Mouse (Mus musculus) splenic B cell, adult 2 months (primary cell): ENCODE results near the gene Pitpna.
A peak's percentile ranks its signal among the peaks of the same experiment; 100 is the strongest.
"Not testable (repeated sequence)": the region's sequence is repeated elsewhere in the genome, so short reads cannot be mapped to it uniquely, and the experiment has no call there.

Source experiments
- DNase-seq: peaks from one replicate; pipeline ENCODE4 v3.0.0-alpha.2; 2011; ENCODE audit warnings: low read depth, low spot score
- H3K27me3 ChIP-seq: 2 replicates; pipeline ENCODE4 v1.6.1; 2012; ENCODE audit warnings: mild to moderate bottlenecking, low read length, moderate library complexity, mixed read lengths; ENCODE audit not compliant: control insufficient read depth, poor library complexity, insufficient read depth, severe bottlenecking
- H3K36me3 ChIP-seq: 2 replicates; pipeline ENCODE4 v1.6.1; 2012; ENCODE audit warnings: mild to moderate bottlenecking, low read length, moderate library complexity, mixed read lengths; ENCODE audit not compliant: control insufficient read depth, poor library complexity, insufficient read depth, severe bottlenecking

Gene Pitpna

GRCm38 (mm10) chr11:75594431-75594830 is 6.5 kb downstream of the Pitpna start:
- peak; percentile 77 for DNase-seq
- peaks cover 11% of the 10 kb centered on the region for H3K36me3 ChIP-seq

GRCm38 (mm10) chr11:75595404-75595803 is 7.5 kb downstream of the Pitpna start:
- Histone ChIP-seq H3K36me3 (peaks cover 11% of the 10 kb centered on the region), H3K27me3 (no peaks in the 10 kb centered on the region)
- no peak for DNase-seq

More at GRCm38 (mm10) chr11:75594431-75594830, 6.5 kb downstream of the Pitpna start:
- H3K27me3 ChIP-seq: no peaks in the 10 kb centered on the region

- Histone ChIP-seq H3K36me3 (peaks cover 13% of the 10 kb centered on the region), H3K27me3 (no peaks in the 10 kb centered on the region)
- no peak for DNase-seq
Observed at GRCm38 (mm10) chr11:75595816-75596215, 7.9 kb downstream of the Pitpna start.

GRCm38 (mm10) chr11:75596726-75597255 is 8.9 kb downstream of the Pitpna start:
- DNase-seq: no peak
- Histone ChIP-seq H3K36me3 (peaks cover 18% of the 10 kb centered on the region), H3K27me3 (no peaks in the 10 kb centered on the region)

- H3K36me3 ChIP-seq: peaks cover 21% of the 10 kb centered on the region
- H3K27me3 ChIP-seq: no peaks in the 10 kb centered on the region
- no peak for DNase-seq
Observed at GRCm38 (mm10) chr11:75598004-75598403, 10.1 kb downstream of the Pitpna start.

- H3K36me3 ChIP-seq: peaks cover 21% of the 10 kb centered on the region
- DNase-seq, H3K27me3 ChIP-seq: not testable (repeated sequence)
Observed at GRCm38 (mm10) chr11:75599802-75600201, 11.9 kb downstream of the Pitpna start.

- DNase-seq: no peak
- Histone ChIP-seq H3K27me3 (no peaks in the 10 kb centered on the region), H3K36me3 (peaks cover 16% of the 10 kb centered on the region)
Observed at GRCm38 (mm10) chr11:75604826-75605225, 16.9 kb downstream of the Pitpna start.

- H3K36me3 ChIP-seq: peaks cover 16% of the 10 kb centered on the region
- DNase-seq: no peak
- H3K27me3 ChIP-seq: no peaks in the 10 kb centered on the region
Observed at GRCm38 (mm10) chr11:75605318-75605717, 17.4 kb downstream of the Pitpna start.

- DNase-seq: no peak
- H3K36me3 ChIP-seq: peaks cover 7% of the 10 kb centered on the region
- H3K27me3 ChIP-seq: no peaks in the 10 kb centered on the region
Observed at GRCm38 (mm10) chr11:75608776-75609175, 20.9 kb downstream of the Pitpna start.

- no peaks in the 10 kb centered on the region for H3K27me3 ChIP-seq
- DNase-seq: no peak
- peaks cover 8% of the 10 kb centered on the region for H3K36me3 ChIP-seq
Observed at GRCm38 (mm10) chr11:75610021-75610420, 22.1 kb downstream of the Pitpna start.

- Histone ChIP-seq H3K36me3 (peaks cover 21% of the 10 kb centered on the region), H3K27me3 (no peaks in the 10 kb centered on the region)
- DNase-seq: no peak
Observed at GRCm38 (mm10) chr11:75614769-75615168, 26.9 kb downstream of the Pitpna start.

- H3K36me3 ChIP-seq: peaks cover 21% of the 10 kb centered on the region
- H3K27me3 ChIP-seq: no peaks in the 10 kb centered on the region
- no peak for DNase-seq
Observed at GRCm38 (mm10) chr11:75615556-75615955, 27.7 kb downstream of the Pitpna start.

- Histone ChIP-seq H3K36me3 (peaks cover 15% of the 10 kb centered on the region), H3K27me3 (no peaks in the 10 kb centered on the region)
- DNase-seq: peak; percentile 62
Observed at GRCm38 (mm10) chr11:75619133-75619532, 31.2 kb downstream of the Pitpna start.

GRCm38 (mm10) chr11:75620136-75620780 is 32.4 kb downstream of the Pitpna start:
- Histone ChIP-seq H3K27me3 (no peaks in the 10 kb centered on the region), H3K36me3 (peaks cover 11% of the 10 kb centered on the region)
- no peak for DNase-seq

GRCm38 (mm10) chr11:75621426-75621825 is 33.5 kb downstream of the Pitpna start:
- DNase-seq: no peak
- Histone ChIP-seq H3K36me3 (peaks cover 14% of the 10 kb centered on the region), H3K27me3 (no peaks in the 10 kb centered on the region)
